Mouse (Mus musculus) embryo, embryonic 11.5 days (tissue): ENCODE measurements around the gene Slc35e3.
"Not testable (repeated sequence)": the region's sequence is repeated elsewhere in the genome, so short reads cannot be mapped to it uniquely, and the experiment has no call there.

Source experiments
- DNase-seq: peaks from one replicate; pipeline ENCODE4 v3.0.0-alpha.2; 2012; ENCODE audit warnings: low read depth, low spot score

Slc35e3 gene

GRCm38 (mm10) chr10:117732962-117733592, 13.1 kb downstream of the Slc35e3 start:
- no peak for DNase-seq

DNA sequence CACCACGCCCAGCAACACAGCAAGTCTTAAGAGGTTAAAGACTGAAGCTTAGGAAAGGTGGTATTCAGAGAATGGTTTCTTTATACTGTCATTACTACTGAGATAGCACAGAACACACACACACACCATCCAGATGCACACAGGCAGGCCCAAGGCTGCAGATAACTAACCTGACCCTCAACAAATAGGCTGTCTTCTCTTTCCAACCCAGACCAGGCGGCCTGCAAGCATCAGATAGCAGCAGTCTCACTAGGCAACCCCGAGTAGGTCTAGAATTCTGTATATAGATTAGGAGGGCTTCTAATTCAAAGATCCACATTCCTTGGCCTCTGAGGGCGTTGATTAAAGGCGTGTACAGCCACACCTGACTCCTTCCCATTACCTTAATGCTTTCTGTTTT, 14.0 kb downstream of the Slc35e3 start:
- DNase-seq: no peak

- no peak for DNase-seq
These were observed 14.7 kb downstream of the Slc35e3 start for GRCm38 (mm10) chr10:117731244-117732101.

DNA sequence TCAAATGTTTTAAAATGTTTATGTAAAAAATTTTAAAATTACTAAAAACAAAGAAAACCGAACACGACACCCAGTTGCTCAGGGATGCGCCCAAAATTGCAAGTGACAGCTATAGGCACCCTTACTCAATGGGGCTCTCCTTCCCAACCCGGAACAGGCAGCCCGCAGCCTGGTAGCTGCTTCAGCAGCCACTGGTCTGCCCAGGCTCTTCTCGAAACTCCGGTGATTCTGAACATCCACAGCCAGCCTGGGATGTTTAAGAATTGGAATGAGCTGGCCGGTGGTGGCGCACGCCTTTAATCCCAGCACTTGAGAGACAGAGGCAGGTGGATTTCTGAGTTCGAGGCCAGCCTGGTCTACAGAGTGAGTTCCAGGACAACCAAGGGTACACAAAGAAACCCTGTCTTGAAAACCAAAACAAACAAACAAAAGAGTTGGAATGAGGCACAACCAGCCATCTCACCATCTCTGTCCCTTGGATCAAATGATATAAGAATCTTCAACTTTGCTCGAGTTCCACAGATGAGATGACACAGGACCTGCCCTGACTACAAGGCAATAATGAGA, 15.4 kb downstream of the Slc35e3 start:
- no peak for DNase-seq

DNA sequence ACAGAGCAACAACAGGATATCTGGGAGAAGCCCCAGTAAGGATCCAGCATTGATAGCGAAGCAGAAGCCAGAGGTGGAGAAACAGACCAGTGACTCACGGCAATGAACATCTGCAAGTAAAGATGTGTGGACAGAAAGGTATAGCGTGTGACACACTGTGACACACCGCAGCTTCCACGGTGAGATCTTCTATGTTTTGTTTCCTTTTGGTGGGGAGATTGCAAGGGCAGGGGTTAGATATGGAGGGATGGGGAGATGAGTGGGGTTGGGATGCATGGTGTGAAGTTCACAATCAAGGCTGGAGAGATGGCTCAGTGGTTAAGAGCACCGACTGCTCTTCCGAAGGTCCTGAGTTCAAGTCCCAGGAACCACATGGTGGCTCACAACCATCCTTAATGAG, 16.0 kb downstream of the Slc35e3 start:
- DNase-seq: no peak

- no peak for DNase-seq
These were observed 16.9 kb downstream of the Slc35e3 start for GRCm38 (mm10) chr10:117729139-117729814.

DNA sequence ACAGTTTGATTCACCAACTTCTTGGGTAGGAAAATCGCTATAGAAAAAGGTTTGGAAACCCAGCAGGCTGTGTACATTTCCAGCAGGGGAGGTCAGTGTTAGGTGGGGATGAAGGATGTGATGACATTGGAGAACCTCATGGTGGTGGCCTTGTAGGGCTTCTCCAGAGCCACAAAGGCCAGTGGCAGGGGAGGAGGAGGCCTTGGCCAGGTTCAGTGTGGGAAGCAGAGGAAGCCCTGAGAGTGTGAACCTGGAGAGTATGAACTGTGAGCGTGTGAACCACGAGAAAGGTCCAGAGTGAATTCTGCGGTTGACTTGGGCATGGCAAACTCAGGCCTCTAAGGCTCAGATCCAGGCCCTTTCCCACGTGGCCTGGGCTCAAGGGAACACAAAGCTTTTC, 17.6 kb downstream of the Slc35e3 start:
- no peak for DNase-seq

- DNase-seq: no peak
These were observed 18.6 kb downstream of the Slc35e3 start for GRCm38 (mm10) chr10:117727518-117728110.

DNA sequence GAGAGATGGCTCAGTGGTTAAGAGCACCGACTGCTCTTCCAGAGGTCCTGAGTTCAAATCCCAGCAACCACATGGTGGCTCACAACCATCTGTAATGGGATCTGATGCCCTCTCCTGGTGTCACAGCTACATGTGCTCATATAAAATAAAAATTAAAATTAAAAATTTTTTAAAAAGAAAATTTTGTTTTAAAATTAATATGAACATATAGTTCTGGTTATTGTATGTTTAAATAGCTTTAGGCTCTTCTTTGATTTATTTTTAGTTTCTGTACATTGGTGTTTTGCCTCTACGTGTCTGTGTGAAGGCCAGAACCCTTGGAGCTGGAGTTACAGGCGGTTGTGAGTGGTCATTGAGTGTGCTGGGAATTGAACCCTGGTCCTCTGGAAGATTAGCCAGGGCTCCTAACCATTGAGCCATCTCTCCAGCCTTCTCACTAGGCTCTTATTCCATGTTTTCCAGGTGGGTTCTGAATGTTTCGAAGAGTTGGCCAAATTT, 19.2 kb downstream of the Slc35e3 start:
- no peak for DNase-seq

GRCm38 (mm10) chr10:117726350-117726749, 19.8 kb downstream of the Slc35e3 start:
- DNase-seq: no peak

GRCm38 (mm10) chr10:117725671-117726070, 20.5 kb downstream of the Slc35e3 start:
- no peak for DNase-seq

DNA sequence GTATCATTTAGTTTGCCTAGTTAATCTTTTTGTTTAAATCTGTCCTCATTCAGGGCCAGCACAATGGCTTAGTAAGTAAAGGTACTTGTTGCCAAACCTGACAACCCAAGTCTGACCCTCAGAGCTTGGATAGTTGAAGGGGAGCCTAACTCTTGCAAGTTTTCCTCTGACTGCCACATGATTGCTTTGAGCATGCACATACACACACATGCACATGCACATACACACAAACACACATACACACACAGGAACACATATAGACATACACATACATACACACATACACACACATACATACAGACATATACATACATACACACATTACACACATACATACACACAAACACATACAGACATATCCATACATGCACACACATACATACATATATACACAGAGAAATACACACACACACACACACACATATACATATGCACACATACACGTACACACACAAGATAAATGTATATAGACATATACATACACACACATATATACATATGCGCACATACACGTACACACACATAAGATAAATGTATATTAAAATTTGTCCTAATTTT, 21.3 kb downstream of the Slc35e3 start:
- DNase-seq: no peak

DNA sequence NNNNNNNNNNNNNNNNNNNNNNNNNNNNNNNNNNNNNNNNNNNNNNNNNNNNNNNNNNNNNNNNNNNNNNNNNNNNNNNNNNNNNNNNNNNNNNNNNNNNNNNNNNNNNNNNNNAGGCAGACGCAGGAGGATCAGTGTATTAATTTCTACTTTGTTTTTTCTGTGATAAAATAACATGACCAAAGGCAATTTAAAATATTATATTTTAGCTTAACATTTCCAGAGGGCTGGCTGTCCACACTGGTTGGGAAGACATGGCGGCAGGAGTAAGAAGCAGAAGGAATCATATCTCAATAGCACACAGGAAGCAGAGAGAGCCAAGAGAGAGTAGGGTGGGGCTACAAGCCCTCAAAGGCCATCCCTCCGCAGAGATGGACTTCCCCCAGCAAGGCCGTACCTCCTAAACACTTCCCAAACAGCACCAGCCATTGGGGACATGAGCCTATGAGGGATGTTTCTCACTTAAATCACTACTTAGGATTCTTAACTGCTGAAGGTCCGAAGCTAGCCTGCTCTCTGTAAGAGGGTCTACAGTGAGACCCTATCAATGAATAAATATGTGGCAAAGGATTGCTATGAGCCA, 21.9 kb downstream of the Slc35e3 start:
- no peak for DNase-seq

DNA sequence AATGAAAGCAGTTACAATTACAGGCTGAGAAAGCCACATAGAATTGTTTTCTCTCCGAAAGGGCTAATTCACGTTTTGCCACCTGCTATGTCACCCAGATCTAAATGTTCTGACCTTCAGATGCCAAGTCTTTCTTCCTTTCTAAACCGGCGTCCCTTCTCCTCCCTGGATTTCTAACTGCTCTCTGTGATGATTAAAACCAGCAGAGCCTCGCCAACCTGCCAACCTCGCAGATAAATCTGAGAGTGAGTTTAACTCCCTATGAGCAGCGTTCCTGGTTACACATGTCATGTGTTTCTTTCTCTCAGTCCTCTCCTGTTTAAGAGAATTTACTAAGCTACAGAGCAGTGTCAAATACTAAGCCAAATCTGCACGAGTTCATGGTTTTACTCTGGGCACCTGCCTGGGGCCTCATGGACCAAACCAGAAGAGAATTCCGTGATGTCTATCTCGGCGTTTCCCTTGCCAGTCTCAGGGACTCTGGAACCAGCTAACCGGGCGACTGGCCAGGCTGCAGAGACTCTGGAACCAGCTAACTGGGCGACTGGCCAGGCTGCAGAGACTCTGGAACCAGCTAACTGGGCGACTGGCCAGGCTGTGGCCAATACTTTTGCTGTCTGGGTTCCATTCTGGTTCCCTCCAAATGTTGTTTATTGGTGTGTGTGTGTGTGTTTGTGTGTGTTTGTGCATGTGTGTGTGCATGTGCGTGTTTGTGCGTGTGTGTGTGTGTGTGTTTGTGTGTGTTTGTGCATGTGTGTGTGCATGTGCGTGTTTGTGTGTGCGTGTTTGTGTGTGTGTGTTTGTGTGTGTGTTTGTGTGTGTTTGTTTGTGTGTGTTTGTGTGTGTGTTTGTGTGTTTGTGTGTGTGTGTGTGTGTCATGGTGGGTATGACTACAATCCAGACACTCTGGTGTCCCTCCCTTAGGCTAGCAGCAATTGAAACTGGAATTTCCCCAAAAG, 27.7 kb downstream of the Slc35e3 start:
- no peak for DNase-seq

DNA sequence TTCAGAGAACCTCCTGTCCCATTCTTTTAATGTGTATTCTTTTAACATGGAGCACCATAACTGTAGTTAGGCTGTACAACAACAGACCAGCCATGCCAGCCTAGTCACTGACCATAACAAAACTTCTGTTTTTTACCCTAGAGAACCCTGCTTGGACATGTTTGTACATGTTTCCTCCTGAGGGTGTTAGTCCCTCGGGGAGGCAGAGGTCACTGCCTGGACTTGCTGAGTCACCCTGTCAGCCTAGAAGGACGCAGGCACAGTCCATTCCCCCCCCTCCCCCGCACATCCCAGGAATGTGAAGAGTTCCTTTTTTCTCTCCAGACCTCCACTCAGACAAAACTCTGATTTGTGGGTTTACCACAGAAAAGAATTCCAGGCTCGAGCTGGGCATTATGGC, 28.6 kb downstream of the Slc35e3 start:
- DNase-seq: peak; percentile 39

GRCm38 (mm10) chr10:117716686-117717085, 29.5 kb downstream of the Slc35e3 start:
- no peak for DNase-seq

GRCm38 (mm10) chr10:117715654-117716053, 30.5 kb downstream of the Slc35e3 start:
- not testable (repeated sequence) for DNase-seq

DNA sequence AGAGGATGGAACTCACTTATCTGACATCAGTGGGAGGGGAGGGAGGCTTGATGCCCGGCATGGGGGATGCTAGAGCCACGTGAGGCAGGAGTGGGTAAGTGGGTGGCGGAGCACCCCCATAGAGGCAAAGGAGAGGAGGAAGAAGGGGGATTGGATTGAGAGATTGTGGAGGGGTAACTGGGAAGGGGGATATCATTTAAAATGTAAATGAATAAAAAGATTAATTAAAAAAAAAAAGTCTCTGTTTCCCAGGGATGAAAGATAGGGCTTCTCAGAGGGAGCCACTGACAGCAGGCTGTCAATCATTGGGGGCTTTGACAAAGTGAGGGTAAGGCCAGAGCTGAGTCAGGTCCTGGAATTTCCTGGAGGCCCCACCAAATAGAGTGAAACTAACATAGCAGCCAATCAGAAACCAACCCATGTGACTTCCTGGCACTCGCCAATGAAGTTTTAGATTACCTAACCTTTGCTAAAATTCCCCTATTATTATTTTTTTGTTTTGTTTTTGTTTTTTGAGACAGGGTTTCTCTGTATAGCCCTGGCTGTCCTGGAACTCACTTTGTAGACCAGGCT, 31.2 kb downstream of the Slc35e3 start:
- no peak for DNase-seq

- no peak for DNase-seq
These were observed 32.1 kb downstream of the Slc35e3 start for GRCm38 (mm10) chr10:117714048-117714545.
